Mouse (Mus musculus): ENCODE data around the gene Ncl. TPM values are rescaled to one million over a fixed set of nuclear protein-coding genes. Genes with fewer than 3 reads are reported as not detected.
"Not testable (repeated sequence)": the region's sequence is repeated elsewhere in the genome, so short reads cannot be mapped to it uniquely, and the experiment has no call there.

Gene Ncl
- polyA plus RNA-seq, 1 experiment from 2014 or later: 648 TPM

- Histone ChIP-seq H3K27me3 (replicated peaks) (no peaks in the 10 kb centered on the region), H3K27ac (no peak overlapping the region; the same call in 1 of the 2 replicates)
- no peak for ATAC-seq
These were observed 15.0 kb downstream of the Ncl start for GRCm38 (mm10) chr1:86343969-86344861.

GRCm38 (mm10) chr1:86343087-86343645, 16.0 kb downstream of the Ncl start:
- H3K27me3 ChIP-seq (replicated peaks): no peaks in the 10 kb centered on the region
- H3K9me3 ChIP-seq (replicated peaks): no peaks in the 10 kb centered on the region
- WGBS (ENCODE audit: insufficient replicate concordance): 88% methylated on average over 1 of the region's 1 CpGs
- no peak overlapping the region for H3K27ac ChIP-seq
- no peak overlapping the region for H3K4me2 ChIP-seq
- no peaks in the 10 kb centered on the region for H3K4me1 ChIP-seq
- ATAC-seq: no peak
- peaks cover 23% of the 10 kb centered on the region for H3K36me3 ChIP-seq
- no peak overlapping the region for H3K4me3 ChIP-seq
- H3K9ac ChIP-seq: no peak overlapping the region

More at GRCm38 (mm10) chr1:86343969-86344861, 15.0 kb downstream of the Ncl start:
- 31% methylated on average over 4 of the region's 4 CpGs for WGBS (ENCODE audit: insufficient replicate concordance)
- no peak overlapping the region for H3K4me2 ChIP-seq
- no peaks in the 10 kb centered on the region for H3K4me1 ChIP-seq
- H3K9ac ChIP-seq: no peak overlapping the region
- no peaks in the 10 kb centered on the region for H3K9me3 ChIP-seq (replicated peaks)
- no peak overlapping the region for H3K4me3 ChIP-seq
- peaks cover 33% of the 10 kb centered on the region for H3K36me3 ChIP-seq

- no peak overlapping the region for H3K4me2 ChIP-seq
- H3K36me3 ChIP-seq: peaks cover 15% of the 10 kb centered on the region
- no peak for ATAC-seq
- H3K4me3 ChIP-seq: no peak overlapping the region
- WGBS (ENCODE audit: insufficient replicate concordance): 83% methylated on average over 2 of the region's 2 CpGs
- H3K9me3 ChIP-seq (replicated peaks): no peaks in the 10 kb centered on the region
- no peaks in the 10 kb centered on the region for H3K4me1 ChIP-seq
- no peak overlapping the region for H3K9ac ChIP-seq
- no peaks in the 10 kb centered on the region for H3K27me3 ChIP-seq (replicated peaks)
- H3K27ac ChIP-seq: no peak overlapping the region
These were observed 16.8 kb downstream of the Ncl start for GRCm38 (mm10) chr1:86342371-86342770.

- ATAC-seq, H3K36me3 ChIP-seq: not testable (repeated sequence)
- 75% methylated on average over 2 of the region's 2 CpGs for WGBS (ENCODE audit: insufficient replicate concordance)
These were observed 18.1 kb downstream of the Ncl start for GRCm38 (mm10) chr1:86341096-86341495.

GRCm38 (mm10) chr1:86339156-86339812, 19.9 kb downstream of the Ncl start:
- Histone ChIP-seq H3K36me3 (no peaks in the 10 kb centered on the region), H3K27ac (no peak overlapping the region), H3K27me3 (replicated peaks) (0 out of 2 replicates have a peak, but pooled peaks cover 7% of the 10 kb centered on the region), H3K9me3 (replicated peaks) (no peaks in the 10 kb centered on the region), H3K9ac (no peak overlapping the region), H3K4me2 (no peak overlapping the region), H3K4me1 (no peaks in the 10 kb centered on the region), H3K4me3 (no peak overlapping the region)
- peak; percentile 69 for ATAC-seq
- WGBS (ENCODE audit: insufficient replicate concordance): 27% methylated on average over 4 of the region's 4 CpGs

More at GRCm38 (mm10) chr1:86341096-86341495, 18.1 kb downstream of the Ncl start:
- not testable (repeated sequence) for H3K4me2 ChIP-seq; H3K27me3 ChIP-seq (replicated peaks); H3K9me3 ChIP-seq (replicated peaks); H3K27ac ChIP-seq; H3K4me3 ChIP-seq; H3K4me1 ChIP-seq; H3K9ac ChIP-seq

- Histone ChIP-seq H3K9ac (no peak overlapping the region), H3K27ac (no peak overlapping the region), H3K4me3 (no peak overlapping the region), H3K27me3 (replicated peaks) (0 out of 2 replicates have a peak, but pooled peaks cover 7% of the 10 kb centered on the region), H3K4me1 (no peaks in the 10 kb centered on the region), H3K9me3 (replicated peaks) (no peaks in the 10 kb centered on the region), H3K4me2 (no peak overlapping the region), H3K36me3 (no peaks in the 10 kb centered on the region)
- no peak for ATAC-seq
- WGBS (ENCODE audit: insufficient replicate concordance): 22% methylated on average over 2 of the region's 2 CpGs
These were observed 22.9 kb downstream of the Ncl start for GRCm38 (mm10) chr1:86336330-86336729.

GRCm38 (mm10) chr1:86320822-86321413, 38.3 kb downstream of the Ncl start:
- ATAC-seq: peak; percentile 60; the same call in 1 of the 2 replicates

GRCm38 (mm10) chr1:86313772-86314125, 45.5 kb downstream of the Ncl start:
- Histone ChIP-seq H3K4me2 (peak overlapping the region; percentile 47), H3K27me3 (replicated peaks) (no peaks in the 10 kb centered on the region), H3K4me1 (peaks cover 48% of the 10 kb centered on the region), H3K4me3 (peak overlapping the region; percentile 13; the same call in 1 of the 2 replicates), H3K27ac (peak overlapping the region; percentile 89), H3K9ac (no peak overlapping the region), H3K9me3 (replicated peaks) (no peaks in the 10 kb centered on the region), H3K36me3 (no peaks in the 10 kb centered on the region)
- no peak for ATAC-seq
- 32% methylated on average over 15 of the region's 15 CpGs for WGBS (ENCODE audit: insufficient replicate concordance)

More at GRCm38 (mm10) chr1:86320822-86321413, 38.3 kb downstream of the Ncl start:
- Histone ChIP-seq H3K27ac (no peak overlapping the region), H3K9ac (no peak overlapping the region), H3K4me3 (no peak overlapping the region), H3K4me2 (no peak overlapping the region), H3K36me3 (no peaks in the 10 kb centered on the region), H3K9me3 (replicated peaks) (no peaks in the 10 kb centered on the region), H3K4me1 (no peaks in the 10 kb centered on the region), H3K27me3 (replicated peaks) (no peaks in the 10 kb centered on the region)
- WGBS (ENCODE audit: insufficient replicate concordance): 57% methylated on average over 7 of the region's 8 CpGs

- H3K4me3 ChIP-seq: peak overlapping the region; percentile 13; the same call in 1 of the 2 replicates
- H3K4me1 ChIP-seq: peaks cover 51% of the 10 kb centered on the region
- H3K9me3 ChIP-seq (replicated peaks): no peaks in the 10 kb centered on the region
- H3K27me3 ChIP-seq (replicated peaks): 0 out of 2 replicates have a peak, but pooled peaks cover under 1% of the 10 kb centered on the region
- peak overlapping the region; percentile 89 for H3K27ac ChIP-seq
- WGBS (ENCODE audit: insufficient replicate concordance): 57% methylated on average over 16 of the region's 16 CpGs
- H3K4me2 ChIP-seq: peak overlapping the region; percentile 50
- no peaks in the 10 kb centered on the region for H3K36me3 ChIP-seq
- ATAC-seq: no peak
- no peak overlapping the region for H3K9ac ChIP-seq
These were observed 46.0 kb downstream of the Ncl start for GRCm38 (mm10) chr1:86313096-86313771.

GRCm38 (mm10) chr1:86312269-86312668, 46.9 kb downstream of the Ncl start:
- H3K9me3 ChIP-seq (replicated peaks): no peaks in the 10 kb centered on the region
- peaks cover 3% of the 10 kb centered on the region; the same call in 1 of the 2 replicates for H3K36me3 ChIP-seq
- H3K4me2 ChIP-seq: peak overlapping the region; percentile 50
- peak overlapping the region; percentile 89 for H3K27ac ChIP-seq
- peaks cover 60% of the 10 kb centered on the region for H3K4me1 ChIP-seq
- H3K4me3 ChIP-seq: no peak overlapping the region
- ATAC-seq: peak; percentile 97
- 38% methylated on average over 3 of the region's 3 CpGs for WGBS (ENCODE audit: insufficient replicate concordance)
- no peak overlapping the region for H3K9ac ChIP-seq
- peaks cover 4% of the 10 kb centered on the region; the same call in 1 of the 2 replicates for H3K27me3 ChIP-seq (replicated peaks)

GRCm38 (mm10) chr1:86311467-86312005, 47.7 kb downstream of the Ncl start:
- no peaks in the 10 kb centered on the region for H3K9me3 ChIP-seq (replicated peaks)
- no peak overlapping the region for H3K4me3 ChIP-seq
- peaks cover 67% of the 10 kb centered on the region for H3K4me1 ChIP-seq
- H3K27me3 ChIP-seq (replicated peaks): peaks cover 4% of the 10 kb centered on the region; the same call in 1 of the 2 replicates
- no peak overlapping the region for H3K9ac ChIP-seq
- peak overlapping the region; percentile 89 for H3K27ac ChIP-seq
- no peak overlapping the region for H3K4me2 ChIP-seq
- WGBS (ENCODE audit: insufficient replicate concordance): 59% methylated on average over 10 of the region's 10 CpGs
- peaks cover 3% of the 10 kb centered on the region; the same call in 1 of the 2 replicates for H3K36me3 ChIP-seq
- ATAC-seq: no peak

Measured in liver, embryonic 12.5 days (tissue).